Mouse (Mus musculus): ENCODE measurements at regions not wholly inside any gene's neighbourhood (a gene's known extent, or its start where the extent isn't known, plus 50 kb on each side); places are given as distances from the start of the nearest gene placed in this dataset.

GRCm38 (mm10) chr9:34280311-34281208, 205.1 kb upstream of the Kirrel3 start:
- H3K4me2 ChIP-seq (replicated peaks; ENCODE audit: low read depth, low read length): no peak overlapping the region
- no peak overlapping the region for H3K4me3 ChIP-seq (ENCODE audit: low read length)
- H3K4me1 ChIP-seq (ENCODE audit: insufficient read depth, low read length): peaks cover 5% of the 10 kb centered on the region
- H3K9me3 ChIP-seq (ENCODE audit: low read length): 0 out of 2 replicates have a peak, but pooled peaks cover 2% of the 10 kb centered on the region
- H3K27ac ChIP-seq (ENCODE audit: low read length): no peak overlapping the region
- no peaks in the 10 kb centered on the region for H3K27me3 ChIP-seq (ENCODE audit: insufficient read depth, low read length)
- H3K9ac ChIP-seq (replicated peaks; ENCODE audit: low read length): no peak overlapping the region
- peak; percentile 27; the same call in 1 of the 2 replicates for ATAC-seq (ENCODE audit: low FRiP score, low TSS enrichment)
- 84% methylated on average over 11 of the region's 11 CpGs for WGBS
- no peaks in the 10 kb centered on the region for H3K36me3 ChIP-seq (ENCODE audit: insufficient read depth, low read length)

- H3K4me1 ChIP-seq (ENCODE audit: insufficient read depth, low read length): no peaks in the 10 kb centered on the region
- H3K4me3 ChIP-seq (ENCODE audit: low read length): no peak overlapping the region
- 5% methylated on average over 1 of the region's 1 CpGs for WGBS
- H3K9me3 ChIP-seq (ENCODE audit: low read length): no peaks in the 10 kb centered on the region
- H3K4me2 ChIP-seq (replicated peaks; ENCODE audit: low read depth, low read length): no peak overlapping the region
- ATAC-seq (ENCODE audit: low FRiP score, low TSS enrichment): no peak
- no peaks in the 10 kb centered on the region for H3K36me3 ChIP-seq (ENCODE audit: insufficient read depth, low read length)
- H3K27me3 ChIP-seq (ENCODE audit: insufficient read depth, low read length): no peaks in the 10 kb centered on the region
- H3K9ac ChIP-seq (replicated peaks; ENCODE audit: low read length): no peak overlapping the region
- H3K27ac ChIP-seq (ENCODE audit: low read length): no peak overlapping the region
Observed at GRCm38 (mm10) chr9:34323571-34323970, 162.1 kb upstream of the Kirrel3 start.

- H3K4me3 ChIP-seq (ENCODE audit: low read length): no peak overlapping the region
- no peak overlapping the region for H3K9ac ChIP-seq (replicated peaks; ENCODE audit: low read length)
- no peaks in the 10 kb centered on the region for H3K36me3 ChIP-seq (ENCODE audit: insufficient read depth, low read length)
- H3K27me3 ChIP-seq (ENCODE audit: insufficient read depth, low read length): no peaks in the 10 kb centered on the region
- no peak overlapping the region for H3K27ac ChIP-seq (ENCODE audit: low read length)
- no peak for ATAC-seq (ENCODE audit: low FRiP score, low TSS enrichment)
- no peaks in the 10 kb centered on the region for H3K4me1 ChIP-seq (ENCODE audit: insufficient read depth, low read length)
- no peaks in the 10 kb centered on the region for H3K9me3 ChIP-seq (ENCODE audit: low read length)
- 76% methylated on average over 1 of the region's 1 CpGs for WGBS
- H3K4me2 ChIP-seq (replicated peaks; ENCODE audit: low read depth, low read length): no peak overlapping the region
Observed at GRCm38 (mm10) chr9:34328723-34329122, 157.0 kb upstream of the Kirrel3 start.

GRCm38 (mm10) chr9:34334112-34334511, 151.6 kb upstream of the Kirrel3 start:
- no peak overlapping the region for H3K9ac ChIP-seq (replicated peaks; ENCODE audit: low read length)
- H3K27ac ChIP-seq (ENCODE audit: low read length): no peak overlapping the region
- no peak overlapping the region for H3K4me3 ChIP-seq (ENCODE audit: low read length)
- peaks cover 4% of the 10 kb centered on the region; the same call in 1 of the 2 replicates for H3K4me1 ChIP-seq (ENCODE audit: insufficient read depth, low read length)
- H3K4me2 ChIP-seq (replicated peaks; ENCODE audit: low read depth, low read length): no peak overlapping the region
- no peak for ATAC-seq (ENCODE audit: low FRiP score, low TSS enrichment)
- H3K27me3 ChIP-seq (ENCODE audit: insufficient read depth, low read length): no peaks in the 10 kb centered on the region
- H3K9me3 ChIP-seq (ENCODE audit: low read length): no peaks in the 10 kb centered on the region
- no peaks in the 10 kb centered on the region for H3K36me3 ChIP-seq (ENCODE audit: insufficient read depth, low read length)

- Histone ChIP-seq H3K4me3 (ENCODE audit: low read length) (no peak overlapping the region), H3K4me1 (ENCODE audit: insufficient read depth, low read length) (peaks cover 4% of the 10 kb centered on the region; the same call in 1 of the 2 replicates), H3K9ac (replicated peaks; ENCODE audit: low read length) (no peak overlapping the region), H3K4me2 (replicated peaks; ENCODE audit: low read depth, low read length) (no peak overlapping the region), H3K27ac (ENCODE audit: low read length) (no peak overlapping the region), H3K27me3 (ENCODE audit: insufficient read depth, low read length) (no peaks in the 10 kb centered on the region), H3K36me3 (ENCODE audit: insufficient read depth, low read length) (no peaks in the 10 kb centered on the region), H3K9me3 (ENCODE audit: low read length) (no peaks in the 10 kb centered on the region)
- no peak for ATAC-seq (ENCODE audit: low FRiP score, low TSS enrichment)
- 70% methylated on average over 7 of the region's 7 CpGs for WGBS
Observed at GRCm38 (mm10) chr9:34334555-34335468, 150.9 kb upstream of the Kirrel3 start.

- no peaks in the 10 kb centered on the region for H3K36me3 ChIP-seq (ENCODE audit: insufficient read depth, low read length)
- no peak overlapping the region for H3K27ac ChIP-seq (ENCODE audit: low read length)
- no peaks in the 10 kb centered on the region for H3K4me1 ChIP-seq (ENCODE audit: insufficient read depth, low read length)
- no peaks in the 10 kb centered on the region for H3K9me3 ChIP-seq (ENCODE audit: low read length)
- no peak overlapping the region for H3K4me3 ChIP-seq (ENCODE audit: low read length)
- no peaks in the 10 kb centered on the region for H3K27me3 ChIP-seq (ENCODE audit: insufficient read depth, low read length)
- WGBS: 73% methylated on average over 2 of the region's 2 CpGs
- H3K4me2 ChIP-seq (replicated peaks; ENCODE audit: low read depth, low read length): no peak overlapping the region
- no peak overlapping the region for H3K9ac ChIP-seq (replicated peaks; ENCODE audit: low read length)
- no peak for ATAC-seq (ENCODE audit: low FRiP score, low TSS enrichment)
Observed at GRCm38 (mm10) chr9:34348442-34348841, 137.3 kb upstream of the Kirrel3 start.

GRCm38 (mm10) chr9:34349997-34350396, 135.7 kb upstream of the Kirrel3 start:
- Histone ChIP-seq H3K9me3 (ENCODE audit: low read length) (no peaks in the 10 kb centered on the region), H3K4me3 (ENCODE audit: low read length) (no peak overlapping the region), H3K27me3 (ENCODE audit: insufficient read depth, low read length) (no peaks in the 10 kb centered on the region), H3K36me3 (ENCODE audit: insufficient read depth, low read length) (no peaks in the 10 kb centered on the region), H3K9ac (replicated peaks; ENCODE audit: low read length) (no peak overlapping the region), H3K27ac (ENCODE audit: low read length) (no peak overlapping the region), H3K4me1 (ENCODE audit: insufficient read depth, low read length) (no peaks in the 10 kb centered on the region), H3K4me2 (replicated peaks; ENCODE audit: low read depth, low read length) (no peak overlapping the region)
- no peak for ATAC-seq (ENCODE audit: low FRiP score, low TSS enrichment)
- 56% methylated on average over 3 of the region's 3 CpGs for WGBS

GRCm38 (mm10) chr9:34353744-34354143, 131.9 kb upstream of the Kirrel3 start:
- Histone ChIP-seq H3K27ac (ENCODE audit: low read length) (no peak overlapping the region), H3K4me3 (ENCODE audit: low read length) (no peak overlapping the region), H3K9ac (replicated peaks; ENCODE audit: low read length) (no peak overlapping the region), H3K36me3 (ENCODE audit: insufficient read depth, low read length) (no peaks in the 10 kb centered on the region), H3K4me1 (ENCODE audit: insufficient read depth, low read length) (no peaks in the 10 kb centered on the region), H3K27me3 (ENCODE audit: insufficient read depth, low read length) (no peaks in the 10 kb centered on the region), H3K4me2 (replicated peaks; ENCODE audit: low read depth, low read length) (no peak overlapping the region), H3K9me3 (ENCODE audit: low read length) (no peaks in the 10 kb centered on the region)
- no peak for ATAC-seq (ENCODE audit: low FRiP score, low TSS enrichment)
- WGBS: 78% methylated on average over 9 of the region's 9 CpGs

- H3K36me3 ChIP-seq (ENCODE audit: insufficient read depth, low read length): no peaks in the 10 kb centered on the region
- no peak overlapping the region for H3K4me3 ChIP-seq (ENCODE audit: low read length)
- no peaks in the 10 kb centered on the region for H3K4me1 ChIP-seq (ENCODE audit: insufficient read depth, low read length)
- H3K9ac ChIP-seq (replicated peaks; ENCODE audit: low read length): no peak overlapping the region
- ATAC-seq (ENCODE audit: low FRiP score, low TSS enrichment): peak; percentile 85
- WGBS: 17% methylated on average over 6 of the region's 6 CpGs
- H3K27ac ChIP-seq (ENCODE audit: low read length): no peak overlapping the region
- no peak overlapping the region for H3K4me2 ChIP-seq (replicated peaks; ENCODE audit: low read depth, low read length)
- H3K9me3 ChIP-seq (ENCODE audit: low read length): no peaks in the 10 kb centered on the region
- no peaks in the 10 kb centered on the region for H3K27me3 ChIP-seq (ENCODE audit: insufficient read depth, low read length)
Observed at GRCm38 (mm10) chr9:34354723-34355316, 130.9 kb upstream of the Kirrel3 start.

Data from kidney, embryonic 16.5 days (tissue).